Mouse (Mus musculus) CD4-positive helper T cell, adult 2 months (primary cell): ENCODE data around the gene Gm28041.
A peak's percentile ranks its signal among the peaks of the same experiment; 100 is the strongest.
"Not testable (repeated sequence)": the region's sequence is repeated elsewhere in the genome, so short reads cannot be mapped to it uniquely, and the experiment has no call there.

Source experiments
- DNase-seq: peaks from one replicate; pipeline ENCODE4 v3.0.0-alpha.2; 2012; ENCODE audit warnings: low read depth, missing footprints, low spot score

Gene Gm28041

GRCm38 (mm10) chr13:67375050-67375911 is at the start of gene Gm28041, which contains the start of gene Zfp456:
Gene Gm28041 (minus strand): TSS chr13:67375733.
Gene Zfp456 (minus strand): TSS chr13:67375810.
- peak; percentile 90 for DNase-seq

- DNase-seq: not testable (repeated sequence)
These were observed 47.0 kb upstream of the Gm28041 start for GRCm38 (mm10) chr13:67422532-67422931.

DNA sequence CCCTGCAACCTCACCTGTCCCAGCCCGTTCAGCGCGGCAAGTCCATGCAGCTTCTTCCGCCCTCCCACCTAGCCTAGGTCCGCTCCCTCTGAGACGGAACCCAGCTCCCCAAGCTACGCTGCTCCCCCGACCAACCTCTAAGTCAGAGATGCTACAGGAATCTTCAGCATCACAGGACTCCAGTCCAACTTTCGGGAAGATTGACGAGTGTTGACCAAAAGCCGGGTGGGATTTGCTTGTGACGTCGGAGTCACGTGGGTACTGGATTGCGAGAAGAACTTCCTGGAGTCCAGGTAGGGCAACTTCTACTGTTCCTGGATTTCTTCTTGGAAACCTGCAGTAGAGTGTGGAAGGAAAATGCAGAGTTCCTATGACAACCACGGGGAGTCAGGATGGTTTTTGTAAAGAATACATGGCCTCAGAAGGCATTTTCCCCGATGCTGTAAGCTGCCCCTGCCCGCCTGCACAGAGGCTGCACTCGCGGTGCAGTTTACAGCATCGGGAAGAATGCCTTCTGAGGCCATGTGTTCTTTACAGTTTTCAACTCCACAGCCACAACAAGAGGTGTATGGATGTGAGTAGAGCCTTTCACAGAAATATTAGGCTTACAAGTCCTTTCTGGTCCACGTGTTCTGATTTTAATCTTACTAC is 45.8 kb upstream of the Gm28041 start, which contains the start of gene Zfp459:
Gene Zfp459, minus strand, starts transcription at position 212 of the 651 bp plus-strand sequence.
- peak; percentile 61 for DNase-seq

DNA sequence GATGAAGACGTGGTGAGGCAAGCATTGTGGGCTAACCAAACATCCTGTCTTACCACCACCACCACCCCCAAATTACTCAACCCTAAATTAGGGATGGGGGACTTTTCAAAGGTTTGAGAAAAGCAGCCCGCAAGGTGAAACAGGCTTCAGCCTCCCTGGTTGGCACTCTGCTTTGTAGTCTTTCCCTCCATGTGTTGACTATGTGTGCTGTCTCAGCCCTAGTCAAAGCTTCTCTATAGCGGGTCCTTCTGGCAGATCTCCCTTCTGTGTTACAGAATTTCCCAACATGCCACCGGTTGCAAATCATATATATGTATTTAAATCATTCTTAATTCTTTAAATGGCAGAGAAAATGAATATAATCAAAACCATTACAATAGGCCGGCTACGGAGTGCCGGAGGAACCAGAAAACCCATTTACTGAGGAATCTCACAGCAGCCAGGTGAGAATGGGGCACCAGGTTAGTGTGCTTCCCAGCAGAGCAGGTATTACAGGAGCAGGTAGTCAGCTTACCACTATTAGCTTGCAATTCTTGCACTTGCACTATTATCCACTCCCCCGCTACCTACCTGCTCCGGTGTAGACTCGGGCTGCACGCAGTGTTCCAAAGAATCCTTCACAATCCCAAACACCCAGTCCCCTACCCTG is 45.1 kb upstream of the Gm28041 start:
- DNase-seq: peak; percentile 6

GRCm38 (mm10) chr13:67416811-67417210 is 41.3 kb upstream of the Gm28041 start:
- DNase-seq: no peak

- no peak for DNase-seq
These were observed 40.2 kb upstream of the Gm28041 start for GRCm38 (mm10) chr13:67415759-67416158.

- DNase-seq: not testable (repeated sequence)
These were observed 38.1 kb upstream of the Gm28041 start for GRCm38 (mm10) chr13:67413634-67414033.

DNA sequence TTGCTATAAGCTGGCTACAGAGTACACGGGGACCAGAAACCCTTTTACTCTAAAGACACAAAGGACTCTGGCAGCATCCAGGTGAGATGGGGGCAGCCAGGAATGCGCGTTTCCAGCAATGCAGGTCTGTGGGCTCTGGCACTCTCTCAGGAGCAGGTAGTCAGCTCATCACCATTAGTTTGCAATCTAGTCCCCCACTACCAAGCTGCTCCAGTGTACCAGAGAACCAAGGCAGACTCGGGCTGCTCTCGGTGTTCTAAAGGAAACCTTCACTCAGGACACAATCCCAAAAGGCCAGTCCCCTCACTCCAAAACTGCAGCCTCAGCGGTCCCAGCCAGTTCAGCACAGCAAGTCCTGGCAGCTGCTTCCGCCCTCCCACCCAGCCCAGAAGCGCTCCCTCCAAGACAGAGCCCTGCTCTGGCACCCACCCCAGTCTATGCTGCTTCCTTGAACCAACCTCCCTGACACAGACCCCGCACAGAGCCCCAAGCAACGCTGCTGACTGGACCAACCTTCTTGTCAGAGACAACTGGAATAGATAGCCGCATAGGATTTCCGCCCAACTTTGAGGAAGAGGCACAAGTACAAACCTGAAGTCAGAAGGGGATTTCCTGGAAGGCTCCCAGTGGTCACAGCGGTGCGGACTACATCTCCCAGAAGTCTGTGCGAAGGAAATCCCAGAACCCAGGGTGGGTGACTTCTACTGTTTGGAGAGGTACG is 23.8 kb upstream of the Gm28041 start, which contains the start of gene Zfp429:
Gene Zfp429, minus strand, starts transcription at position 637 of the 721 bp plus-strand sequence.
- DNase-seq: peak; percentile 88

DNA sequence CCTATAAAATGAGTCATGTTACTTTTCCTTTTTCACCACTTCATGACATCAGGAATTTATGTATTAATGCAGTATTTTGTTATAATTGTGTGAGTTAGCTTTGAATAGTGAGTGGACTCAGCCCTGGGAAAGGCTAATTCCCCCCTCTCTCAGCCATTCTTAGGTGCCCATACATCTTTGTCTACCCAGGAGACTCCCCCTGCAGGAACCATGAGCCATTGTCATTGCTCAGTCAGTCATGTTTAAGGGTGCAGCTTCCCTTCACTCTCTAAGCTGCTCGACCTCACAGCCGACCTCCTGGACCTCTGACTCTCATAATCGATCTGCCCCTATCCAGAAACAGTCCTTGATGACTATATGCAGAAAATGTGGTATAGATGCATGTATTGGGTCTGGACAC is 722 bp upstream of the Gm28041 start:
- not testable (repeated sequence) for DNase-seq

DNA sequence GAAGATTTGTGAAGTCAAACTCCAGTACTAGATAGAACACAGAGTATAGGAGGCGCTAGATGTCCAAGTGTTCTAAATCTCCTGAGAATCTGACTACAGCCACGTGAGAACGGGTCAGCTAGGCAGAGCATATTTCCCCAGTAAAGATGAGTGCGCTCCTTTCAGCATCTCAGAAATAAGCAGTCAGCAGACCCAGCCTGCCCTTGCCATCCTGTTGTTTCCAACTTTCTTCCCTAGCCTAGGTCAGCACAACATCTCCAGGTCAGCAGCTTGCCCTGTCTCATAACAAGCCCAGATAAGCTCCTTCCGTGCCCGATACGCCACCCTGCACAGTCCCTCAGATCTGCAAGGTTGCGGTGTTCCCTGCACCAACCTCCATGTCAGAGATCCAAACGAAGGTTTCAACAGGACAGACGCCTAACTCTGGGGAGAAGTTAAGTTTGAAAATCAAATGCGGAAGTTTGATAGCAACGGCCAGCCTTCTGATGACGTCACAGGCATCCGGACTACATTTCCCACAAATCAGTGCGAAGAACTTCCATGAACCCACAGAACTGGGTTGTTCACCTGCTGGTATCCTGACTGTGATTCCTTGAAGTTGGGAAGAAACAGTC is 15.3 kb downstream of the Gm28041 start, which contains the start of the genes Gm28044 and Zfp953:
Gene Gm28044, minus strand, starts transcription at position 406 of the 614 bp plus-strand sequence.
Gene Zfp953, minus strand, starts transcription at position 475 of the 614 bp plus-strand sequence.
- DNase-seq: peak; percentile 89

- no peak for DNase-seq
These were observed 23.7 kb downstream of the Gm28041 start for GRCm38 (mm10) chr13:67351854-67352253.

DNA sequence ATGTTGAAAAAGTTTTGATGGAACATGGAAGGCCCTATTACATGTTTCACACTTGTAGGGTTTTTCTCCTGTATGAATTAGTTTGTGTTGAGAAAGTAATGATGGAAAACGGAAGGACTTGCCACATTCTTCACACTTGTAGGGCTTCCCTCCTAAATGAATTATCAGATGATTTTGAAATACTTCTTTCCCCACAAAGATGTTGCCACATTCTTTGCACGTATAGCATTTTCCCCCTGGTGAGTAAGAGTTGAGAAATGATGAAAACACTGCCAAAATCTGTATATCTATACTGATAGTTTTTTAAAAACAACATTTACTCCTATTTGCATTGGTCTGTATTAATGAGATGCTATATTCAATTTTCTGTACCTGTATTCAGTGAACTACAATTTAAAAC is 32.1 kb downstream of the Gm28041 start:
- DNase-seq: no peak

GRCm38 (mm10) chr13:67332877-67333276 is 42.7 kb downstream of the Gm28041 start:
- no peak for DNase-seq

GRCm38 (mm10) chr13:67332019-67332724 is 43.4 kb downstream of the Gm28041 start, which contains the start of gene Zfp595:
Gene Zfp595 (minus strand): TSS chr13:67332570.
- DNase-seq: peak; percentile 91

DNA sequence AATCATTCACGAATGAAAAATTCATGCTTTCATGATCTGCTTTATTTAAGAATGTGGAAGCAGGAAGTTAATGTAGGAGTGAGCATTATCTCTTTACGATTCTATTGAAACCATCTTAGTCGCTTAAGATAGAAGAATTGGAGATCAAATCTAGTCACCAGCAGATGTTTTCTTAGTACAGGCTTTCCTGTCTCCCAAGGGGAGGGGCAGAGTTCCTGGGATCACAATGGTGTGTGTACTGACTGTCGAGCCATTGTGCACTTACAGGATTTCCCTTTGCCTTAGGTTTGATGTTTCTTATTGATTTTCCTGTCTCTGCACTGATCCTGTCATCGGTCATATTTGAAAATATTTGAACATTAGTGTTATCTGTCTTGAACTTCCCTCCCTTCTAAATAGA is 68.8 kb downstream of the Gm28041 start:
- no peak for DNase-seq

- DNase-seq: peak; percentile 89
These were observed 69.5 kb downstream of the Gm28041 start, which contains the start of gene Zfp457 for GRCm38 (mm10) chr13:67305822-67306672. Gene Zfp457 (minus strand): TSS chr13:67306485.
